Mouse (Mus musculus) liver, embryonic 14.5 days (tissue): ENCODE data around the gene Nlrx1. TPM values are rescaled to one million over a fixed set of nuclear protein-coding genes. Genes with fewer than 3 reads are reported as not detected.

Experiments used
- ATAC-seq: fragments of 200-750 bp; cut with Nextera tagmentation; 2 replicates; pipeline ENCODE4 v1.8.0; 2017; ENCODE audit warnings: moderate number of reproducible peaks, mild to moderate bottlenecking, moderate library complexity; ENCODE audit not compliant: insufficient read depth
- DNase-seq, 3 experiments: peaks; one replicate each; pipeline ENCODE4 v3.0.0-alpha.2; 2012 to 2013; ENCODE audit warnings: low read depth in 3 of 3, low spot score in 3 of 3
- H3K27ac ChIP-seq: fragments of 300-500 bp; sonication (generic); 2 replicates; pipeline ENCODE4 v1.5.1; 2014; ENCODE audit warnings: moderate library complexity, mild to moderate bottlenecking, control low read depth, inconsistent platforms
- H3K27me3 ChIP-seq: fragments of 300-500 bp; sonication (generic); 2 replicates; pipeline ENCODE4 v1.6.1; 2014; ENCODE audit warnings: mild to moderate bottlenecking, low read length, moderate library complexity; ENCODE audit not compliant: control insufficient read depth, insufficient read depth
- H3K36me3 ChIP-seq: fragments of 300-500 bp; sonication (generic); replicated peaks from 2 replicates; pipeline ENCODE4 v1.6.1; 2014; ENCODE audit warnings: low read depth; ENCODE audit not compliant: control insufficient read depth, insufficient read depth
- H3K4me1 ChIP-seq, 2 experiments: fragments of 200-500 bp in 1 of 2; fragments of 300-500 bp in 1 of 2; sonication (generic) in 1 of 2; replicated peaks; 2 replicates each; pipeline ENCODE4 v1.6.1; 2012 to 2014; ENCODE audit warnings: antibody characterized with exemption in 1 of 2, inconsistent platforms in 1 of 2, low read length in 1 of 2; ENCODE audit not compliant: control insufficient read depth in 2 of 2, insufficient read depth in 2 of 2
- H3K4me2 ChIP-seq: fragments of 300-500 bp; sonication (generic); 2 replicates; pipeline ENCODE4 v1.6.1; 2014; ENCODE audit warnings: low read depth, mild to moderate bottlenecking, control low read depth, moderate library complexity
- H3K4me3 ChIP-seq, 2 experiments: fragments of 200-500 bp in 1 of 2; fragments of 300-500 bp in 1 of 2; sonication (generic) in 1 of 2; 2 replicates each; pipeline ENCODE4 v1.5.1; 2012 to 2014; ENCODE audit warnings: low read depth in 2 of 2, low read length in 2 of 2, mild to moderate bottlenecking in 2 of 2, control low read depth in 1 of 2, inconsistent platforms in 1 of 2, moderate library complexity in 1 of 2; ENCODE audit not compliant: insufficient read depth in 1 of 2
- H3K9ac ChIP-seq: fragments of 300-500 bp; sonication (generic); replicated peaks from 2 replicates; pipeline ENCODE4 v1.6.1; 2014; ENCODE audit warnings: mild to moderate bottlenecking, control low read depth, moderate library complexity
- H3K9me3 ChIP-seq: fragments of 300-500 bp; sonication (generic); 2 replicates; pipeline ENCODE4 v1.6.1; 2016; ENCODE audit warnings: low read length, mixed read lengths; ENCODE audit not compliant: control insufficient read depth
- CTCF ChIP-seq: IDR thresholded peaks from 2 replicates; pipeline ENCODE4 v1.5.1; 2016; ENCODE audit warnings: antibody characterized with exemption, low read depth, control low read depth
- EP300 ChIP-seq: IDR thresholded peaks from 2 replicates; pipeline ENCODE4 v1.6.1; 2016; ENCODE audit warnings: antibody characterized with exemption, low read depth
- WGBS: fragments of 180-500 bp; shearing (Covaris S2); extraction: QIAGEN DNeasy Blood & Tissue Kit; methylation state at CpG from one replicate; pipeline ENCODE4 v1.1.7; 2014; ENCODE audit not compliant: insufficient replicate concordance; 5-methylcytosine and 5-hydroxymethylcytosine counted together
- polyA plus RNA-seq, 2 experiments: library from polyadenylated mRNA; depleted of rRNA in 1 of 2; stranded (reverse) in 1 of 2; unstranded in 1 of 2; fragments of >200 nt; fragmentation: Nextera tagmentation in 1 of 2; extraction: Ambion mirVana in 1 of 2; gene quantifications; 2 replicates each; pipeline versions ENCODE4 v1.2.1 to v1.2.3; 2012 to 2014

Nlrx1 gene
- polyA plus RNA-seq (2012; rRNA removed): 1.5 TPM in 2 replicates
- polyA plus RNA-seq (2014; fragmentation: Nextera tagmentation; extraction: Ambion mirVana): 2.7 and 3.4 TPM in 2 replicates

DNA sequence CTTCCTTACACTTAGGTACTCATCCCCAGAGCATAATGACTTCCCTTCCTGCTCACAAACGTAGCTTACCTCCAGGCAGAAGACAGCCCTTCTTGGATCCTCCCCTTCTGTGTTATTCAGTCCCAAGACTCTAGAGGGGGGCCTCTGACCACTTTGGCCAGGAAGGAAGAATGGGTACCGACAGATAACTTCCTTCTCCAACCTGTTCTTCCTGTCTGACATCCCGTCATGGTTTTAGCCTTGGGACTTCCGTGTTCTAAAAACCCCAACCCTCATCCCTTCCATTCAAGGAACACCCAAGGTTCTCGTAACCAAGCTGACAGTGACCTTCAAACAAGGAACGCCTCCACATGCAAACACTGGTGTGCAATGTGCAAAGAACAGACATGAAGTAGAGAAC is at the start of gene Nlrx1:
Gene Nlrx1, minus strand, starts transcription at position 168 of the 400 bp plus-strand sequence.
- WGBS: 10% methylated on average over 6 of the region's 6 CpGs
- Histone ChIP-seq H3K27ac (peak within 1 kb of the TSS; percentile 3; the same call in 1 of the 2 replicates), H3K9me3 (no peaks in the 10 kb centered on the region), H3K9ac (peak within 1 kb of the TSS; percentile 75), H3K27me3 (no peaks in the 10 kb centered on the region), H3K4me2 (peak within 1 kb of the TSS; percentile 72), H3K4me1 (peaks cover 3 to 18% of the 10 kb centered on the region in 2 experiments; a peak in 2 of 4 replicates), H3K4me3 (peak within 1 kb of the TSS; percentile 45 to 59), H3K36me3 (peaks cover 7% of the 10 kb centered on the region; the same call in 1 of the 2 replicates)
- ATAC-seq (peak; percentile 70), DNase-seq (peak in 1 of 3 experiments; percentile 66)
- no peak for TF ChIP-seq EP300

DNA sequence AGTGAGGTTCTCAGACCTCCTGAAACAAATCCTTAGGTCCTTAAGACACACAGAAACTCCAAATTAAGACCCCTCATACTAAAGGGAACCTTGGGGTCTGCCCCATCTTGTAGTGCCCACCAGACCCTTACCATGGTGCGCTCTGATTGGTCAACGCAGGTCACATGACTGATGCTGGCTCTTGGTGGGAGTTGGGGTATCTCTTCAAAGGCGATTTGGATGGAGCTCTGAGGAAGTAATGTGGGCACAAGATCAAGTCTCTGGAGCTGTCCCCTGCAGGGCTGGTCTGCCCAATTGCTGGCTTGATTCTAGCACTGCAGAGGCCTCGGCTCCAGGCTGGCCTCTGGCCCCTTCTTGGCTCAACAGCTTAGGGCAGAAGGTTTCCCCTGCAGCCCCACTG is 49.1 kb upstream of the Nlrx1 start:
- Histone ChIP-seq H3K9me3 (no peaks in the 10 kb centered on the region), H3K4me1 (peaks cover 19 to 20% of the 10 kb centered on the region in 2 experiments), H3K36me3 (peaks cover 41% of the 10 kb centered on the region), H3K27ac (no peak overlapping the region), H3K4me2 (peak overlapping the region; percentile 64), H3K9ac (no peak overlapping the region), H3K27me3 (no peaks in the 10 kb centered on the region), H3K4me3 (no peak overlapping the region)
- TF ChIP-seq CTCF (no peak), EP300 (no peak)
- 81% methylated on average over 4 of the region's 4 CpGs for WGBS
- ATAC-seq (no peak), DNase-seq (no peak)

DNA sequence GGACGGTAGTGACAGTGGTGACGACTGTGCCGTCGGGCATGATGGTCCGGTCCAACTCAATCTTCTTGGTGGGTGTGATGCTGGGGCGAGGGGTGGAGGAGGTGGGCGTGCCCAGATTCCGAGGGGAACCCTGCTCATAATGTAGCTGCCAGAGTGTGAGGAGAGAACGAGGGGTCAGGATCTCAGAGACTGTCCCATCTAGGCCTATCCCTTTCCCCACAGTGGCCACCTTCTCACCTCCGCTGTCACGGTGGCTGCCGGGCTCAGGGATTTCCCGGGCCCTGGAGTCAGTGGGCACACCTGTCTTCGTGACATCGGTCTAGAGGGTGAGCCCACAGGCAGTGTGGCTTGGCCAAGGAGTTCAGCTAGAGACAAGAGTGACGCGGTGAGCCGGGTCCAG is 46.5 kb upstream of the Nlrx1 start:
- TF ChIP-seq EP300 (no peak), CTCF (no peak)
- Histone ChIP-seq H3K27me3 (no peaks in the 10 kb centered on the region), H3K9me3 (no peaks in the 10 kb centered on the region), H3K9ac (no peak overlapping the region), H3K4me3 (no peak overlapping the region), H3K27ac (no peak overlapping the region), H3K4me1 (peaks cover 12 to 15% of the 10 kb centered on the region in 2 experiments), H3K36me3 (peaks cover 43% of the 10 kb centered on the region), H3K4me2 (no peak overlapping the region)
- 94% methylated on average over 18 of the region's 18 CpGs for WGBS
- ATAC-seq (no peak), DNase-seq (no peak)

DNA sequence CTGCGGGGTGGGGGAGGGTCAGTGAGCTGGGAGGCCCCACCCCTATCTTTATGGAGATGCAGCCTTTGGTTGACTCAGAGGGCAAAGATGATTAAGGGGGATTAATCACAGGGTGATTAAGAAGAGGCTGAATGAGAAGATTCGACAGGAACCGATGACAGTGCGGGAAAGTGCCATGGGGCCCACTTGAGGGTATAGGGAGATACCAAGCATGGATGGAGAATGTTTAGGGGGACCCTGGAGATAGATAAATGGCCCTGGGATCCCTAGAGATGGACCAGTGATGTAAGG is 45.8 kb upstream of the Nlrx1 start:
- H3K27ac ChIP-seq: no peak overlapping the region
- H3K4me3 ChIP-seq: no peak overlapping the region
- DNase-seq (no peak), ATAC-seq (no peak)
- no peaks in the 10 kb centered on the region for H3K9me3 ChIP-seq
- H3K4me2 ChIP-seq: no peak overlapping the region
- WGBS: 82% methylated on average over 4 of the region's 4 CpGs
- peaks cover 43% of the 10 kb centered on the region for H3K36me3 ChIP-seq
- H3K27me3 ChIP-seq: no peaks in the 10 kb centered on the region
- H3K9ac ChIP-seq: no peak overlapping the region
- TF ChIP-seq CTCF: no peak
- no peak for TF ChIP-seq EP300
- peaks cover 12 to 15% of the 10 kb centered on the region in 2 experiments for H3K4me1 ChIP-seq

DNA sequence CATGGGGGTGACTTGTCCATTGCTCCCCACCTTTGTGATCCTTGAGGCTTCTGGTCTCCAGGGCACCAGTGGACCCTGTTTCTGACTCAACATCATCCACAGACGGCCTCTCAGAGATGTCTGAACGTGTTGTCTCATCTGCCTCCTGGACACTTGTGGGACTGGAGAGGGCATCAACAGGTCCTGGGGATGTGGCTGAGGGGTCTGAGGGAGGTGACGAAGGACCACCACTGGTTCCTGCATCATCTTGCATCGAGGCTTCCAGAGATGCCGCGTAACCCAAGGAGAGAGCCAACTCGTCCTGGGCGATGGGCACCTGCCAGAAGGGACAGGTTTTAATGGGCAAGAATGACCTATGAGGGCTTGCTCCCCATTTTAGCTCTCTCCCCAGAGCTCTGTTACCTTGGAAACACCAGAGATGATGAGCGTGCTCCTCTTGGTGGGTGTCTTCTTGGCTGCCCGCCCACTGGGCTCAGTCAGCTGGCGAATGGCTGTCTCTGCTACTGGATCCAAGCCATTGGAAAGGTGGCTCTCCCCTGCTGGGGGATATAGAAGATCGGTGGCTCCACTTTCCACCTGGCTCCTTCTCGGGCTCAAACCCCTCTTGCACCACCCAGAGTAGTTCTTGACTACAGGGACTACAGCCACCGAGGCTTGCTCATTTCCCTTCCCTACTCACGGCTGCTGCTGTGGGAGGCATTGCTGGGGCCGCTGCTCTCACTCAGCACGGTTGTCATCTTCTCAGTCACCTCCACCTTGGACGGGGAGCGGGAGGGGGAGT is 45.3 kb upstream of the Nlrx1 start:
- no peak overlapping the region for H3K4me2 ChIP-seq
- no peak overlapping the region for H3K4me3 ChIP-seq
- H3K9me3 ChIP-seq: no peaks in the 10 kb centered on the region
- no peak for TF ChIP-seq EP300
- DNase-seq (no peak), ATAC-seq (no peak)
- H3K4me1 ChIP-seq: peaks cover 8 to 10% of the 10 kb centered on the region in 2 experiments
- H3K27ac ChIP-seq: no peak overlapping the region
- peaks cover 43% of the 10 kb centered on the region for H3K36me3 ChIP-seq
- no peak overlapping the region for H3K9ac ChIP-seq
- no peaks in the 10 kb centered on the region for H3K27me3 ChIP-seq
- WGBS: 83% methylated on average over 19 of the region's 19 CpGs
